Mouse (Mus musculus): ENCODE results near the gene Defb19.

GRCm38 (mm10) chr2:152541979-152542378 lies 38.1 kb downstream of the Defb19 start:
- TF ChIP-seq CTCF (IDR thresholded peaks at IDR 0.05; ENCODE audit: extremely low read depth, insufficient read depth, insufficient read length, insufficient replicate concordance) (no peak), POLR2A (IDR thresholded peaks at IDR 0.05; ENCODE audit: low read depth, low read length) (no peak)

All from spleen, adult 2 months (tissue).